Mouse (Mus musculus): ENCODE data around the gene Hist1h1c. TPM values are rescaled to one million over a fixed set of nuclear protein-coding genes. Genes with fewer than 3 reads are reported as not detected.
"Not testable (repeated sequence)": the region's sequence is repeated elsewhere in the genome, so short reads cannot be mapped to it uniquely, and the experiment has no call there.

Gene Hist1h1c
- polyA plus RNA-seq, 1 experiment from 2014 or later: 19.7 TPM

GRCm38 (mm10) chr13:23750839-23751477, 12.3 kb downstream of the Hist1h1c start, which contains the start of gene Hist1h2ab:
Gene Hist1h2ab, plus strand, starts transcription at chr13:23751126.
- not testable (repeated sequence) for H3K27me3 ChIP-seq (ENCODE audit: control insufficient read depth, insufficient read depth, low read length); H3K9me3 ChIP-seq (replicated peaks; ENCODE audit: control insufficient read depth, low read length); H3K4me1 ChIP-seq (ENCODE audit: control insufficient read depth, insufficient read depth, low read length); H3K36me3 ChIP-seq (replicated peaks; ENCODE audit: control insufficient read depth, insufficient read depth, low read depth, low read length)
- H3K9ac ChIP-seq (replicated peaks; ENCODE audit: low read length): peak within 1 kb of the TSS; percentile 69
- H3K4me2 ChIP-seq (ENCODE audit: low read depth, low read length): peak within 1 kb of the TSS; percentile 56
- peak; percentile 32 for ATAC-seq (replicated peaks; ENCODE audit: insufficient number of reproducible peaks, low FRiP score, low TSS enrichment, low read depth)
- peak within 1 kb of the TSS; percentile 37 for H3K4me3 ChIP-seq (ENCODE audit: low read depth, low read length)
- WGBS: 1% methylated on average over 22 of the region's 47 CpGs
- peak; percentile 89 for DNase-seq (ENCODE audit: low spot score)
- H3K27ac ChIP-seq (replicated peaks; ENCODE audit: low read depth, low read length): peak within 1 kb of the TSS; percentile 97

- WGBS: under 1% methylated on average over 11 of the region's 11 CpGs
- ATAC-seq (replicated peaks; ENCODE audit: insufficient number of reproducible peaks, low FRiP score, low TSS enrichment, low read depth) (no peak), DNase-seq (ENCODE audit: low spot score) (peak; percentile 73)
Observed at GRCm38 (mm10) chr13:23751478-23751956, 12.9 kb downstream of the Hist1h1c start.

GRCm38 (mm10) chr13:23752067-23752741, 13.6 kb downstream of the Hist1h1c start, which contains the start of gene Hist1h3b:
Gene Hist1h3b, plus strand, starts transcription at chr13:23752267.
- ATAC-seq (replicated peaks; ENCODE audit: insufficient number of reproducible peaks, low FRiP score, low TSS enrichment, low read depth): peak; percentile 91
- H3K36me3 ChIP-seq (replicated peaks; ENCODE audit: control insufficient read depth, insufficient read depth, low read depth, low read length): not testable (repeated sequence)

More at GRCm38 (mm10) chr13:23751478-23751956, 12.9 kb downstream of the Hist1h1c start:
- no peaks in the 10 kb centered on the region for H3K4me1 ChIP-seq (ENCODE audit: control insufficient read depth, insufficient read depth, low read length)
- no peaks in the 10 kb centered on the region for H3K9me3 ChIP-seq (replicated peaks; ENCODE audit: control insufficient read depth, low read length)
- no peaks in the 10 kb centered on the region for H3K27me3 ChIP-seq (ENCODE audit: control insufficient read depth, insufficient read depth, low read length)
- peak overlapping the region; percentile 37 for H3K4me3 ChIP-seq (ENCODE audit: low read depth, low read length)
- peak overlapping the region; percentile 56 for H3K4me2 ChIP-seq (ENCODE audit: low read depth, low read length)
- H3K36me3 ChIP-seq (replicated peaks; ENCODE audit: control insufficient read depth, insufficient read depth, low read depth, low read length): no peaks in the 10 kb centered on the region
- H3K9ac ChIP-seq (replicated peaks; ENCODE audit: low read length): peak overlapping the region; percentile 69
- peak overlapping the region; percentile 97 for H3K27ac ChIP-seq (replicated peaks; ENCODE audit: low read depth, low read length)

GRCm38 (mm10) chr13:23752742-23753172, 14.1 kb downstream of the Hist1h1c start:
- no peak for ATAC-seq (replicated peaks; ENCODE audit: insufficient number of reproducible peaks, low FRiP score, low TSS enrichment, low read depth)
- Histone ChIP-seq H3K4me3 (ENCODE audit: low read depth, low read length) (peak overlapping the region; percentile 39), H3K36me3 (replicated peaks; ENCODE audit: control insufficient read depth, insufficient read depth, low read depth, low read length) (no peaks in the 10 kb centered on the region), H3K9ac (replicated peaks; ENCODE audit: low read length) (peak overlapping the region; percentile 65), H3K27ac (replicated peaks; ENCODE audit: low read depth, low read length) (peak overlapping the region; percentile 90), H3K4me2 (ENCODE audit: low read depth, low read length) (peak overlapping the region; percentile 55), H3K9me3 (replicated peaks; ENCODE audit: control insufficient read depth, low read length) (no peaks in the 10 kb centered on the region), H3K27me3 (ENCODE audit: control insufficient read depth, insufficient read depth, low read length) (no peaks in the 10 kb centered on the region), H3K4me1 (ENCODE audit: control insufficient read depth, insufficient read depth, low read length) (no peaks in the 10 kb centered on the region)
- DNase-seq (ENCODE audit: low spot score): peak; percentile 38
- 5% methylated on average over 6 of the region's 6 CpGs for WGBS

More at GRCm38 (mm10) chr13:23752067-23752741, 13.6 kb downstream of the Hist1h1c start, which contains the start of gene Hist1h3b:
- H3K4me3 ChIP-seq (ENCODE audit: low read depth, low read length): peak within 1 kb of the TSS; percentile 39
- H3K27me3 ChIP-seq (ENCODE audit: control insufficient read depth, insufficient read depth, low read length); H3K9me3 ChIP-seq (replicated peaks; ENCODE audit: control insufficient read depth, low read length); H3K4me1 ChIP-seq (ENCODE audit: control insufficient read depth, insufficient read depth, low read length): not testable (repeated sequence)
- peak; percentile 98 for DNase-seq (ENCODE audit: low spot score)
- peak within 1 kb of the TSS; percentile 56 for H3K4me2 ChIP-seq (ENCODE audit: low read depth, low read length)
- under 1% methylated on average over 15 of the region's 47 CpGs for WGBS
- peak within 1 kb of the TSS; percentile 69 for H3K9ac ChIP-seq (replicated peaks; ENCODE audit: low read length)
- peak within 1 kb of the TSS; percentile 97 for H3K27ac ChIP-seq (replicated peaks; ENCODE audit: low read depth, low read length)

GRCm38 (mm10) chr13:23753314-23754078, 14.9 kb downstream of the Hist1h1c start:
- H3K9ac ChIP-seq (replicated peaks; ENCODE audit: low read length): no peak overlapping the region
- WGBS: 55% methylated on average over 4 of the region's 4 CpGs
- H3K36me3 ChIP-seq (replicated peaks; ENCODE audit: control insufficient read depth, insufficient read depth, low read depth, low read length): no peaks in the 10 kb centered on the region
- no peak overlapping the region for H3K4me3 ChIP-seq (ENCODE audit: low read depth, low read length)
- H3K4me1 ChIP-seq (ENCODE audit: control insufficient read depth, insufficient read depth, low read length): no peaks in the 10 kb centered on the region
- H3K9me3 ChIP-seq (replicated peaks; ENCODE audit: control insufficient read depth, low read length): no peaks in the 10 kb centered on the region
- DNase-seq (ENCODE audit: low spot score) (no peak), ATAC-seq (replicated peaks; ENCODE audit: insufficient number of reproducible peaks, low FRiP score, low TSS enrichment, low read depth) (no peak)
- H3K27me3 ChIP-seq (ENCODE audit: control insufficient read depth, insufficient read depth, low read length): no peaks in the 10 kb centered on the region
- H3K27ac ChIP-seq (replicated peaks; ENCODE audit: low read depth, low read length): peak overlapping the region; percentile 90
- no peak overlapping the region; the same call in 1 of the 2 replicates for H3K4me2 ChIP-seq (ENCODE audit: low read depth, low read length)

- Histone ChIP-seq H3K27ac (replicated peaks; ENCODE audit: low read depth, low read length) (no peak overlapping the region), H3K4me3 (ENCODE audit: low read depth, low read length) (no peak overlapping the region), H3K4me1 (ENCODE audit: control insufficient read depth, insufficient read depth, low read length) (no peaks in the 10 kb centered on the region), H3K9ac (replicated peaks; ENCODE audit: low read length) (no peak overlapping the region), H3K27me3 (ENCODE audit: control insufficient read depth, insufficient read depth, low read length) (no peaks in the 10 kb centered on the region), H3K36me3 (replicated peaks; ENCODE audit: control insufficient read depth, insufficient read depth, low read depth, low read length) (no peaks in the 10 kb centered on the region), H3K4me2 (ENCODE audit: low read depth, low read length) (no peak overlapping the region), H3K9me3 (replicated peaks; ENCODE audit: control insufficient read depth, low read length) (no peaks in the 10 kb centered on the region)
- DNase-seq (ENCODE audit: low spot score) (no peak), ATAC-seq (replicated peaks; ENCODE audit: insufficient number of reproducible peaks, low FRiP score, low TSS enrichment, low read depth) (no peak)
Observed at GRCm38 (mm10) chr13:23755000-23755399, 16.4 kb downstream of the Hist1h1c start.

GRCm38 (mm10) chr13:23756790-23757189, 18.2 kb downstream of the Hist1h1c start, which contains the start of gene Hist1h4b:
Gene Hist1h4b, plus strand, starts transcription at chr13:23757013.
- peak within 1 kb of the TSS; percentile 35 for H3K4me3 ChIP-seq (ENCODE audit: low read depth, low read length)
- no peaks in the 10 kb centered on the region for H3K27me3 ChIP-seq (ENCODE audit: control insufficient read depth, insufficient read depth, low read length)
- no peaks in the 10 kb centered on the region for H3K36me3 ChIP-seq (replicated peaks; ENCODE audit: control insufficient read depth, insufficient read depth, low read depth, low read length)
- peak; percentile 77 for ATAC-seq (replicated peaks; ENCODE audit: insufficient number of reproducible peaks, low FRiP score, low TSS enrichment, low read depth)
- H3K4me2 ChIP-seq (ENCODE audit: low read depth, low read length): peak within 1 kb of the TSS; percentile 74
- peak; percentile 99 for DNase-seq (ENCODE audit: low spot score)
- peak within 1 kb of the TSS; percentile 91 for H3K27ac ChIP-seq (replicated peaks; ENCODE audit: low read depth, low read length)
- under 1% methylated on average over 12 of the region's 22 CpGs for WGBS
- no peaks in the 10 kb centered on the region for H3K4me1 ChIP-seq (ENCODE audit: control insufficient read depth, insufficient read depth, low read length)
- H3K9me3 ChIP-seq (replicated peaks; ENCODE audit: control insufficient read depth, low read length): no peaks in the 10 kb centered on the region
- H3K9ac ChIP-seq (replicated peaks; ENCODE audit: low read length): peak within 1 kb of the TSS; percentile 77

All from embryonic facial prominence, embryonic 11.5 days (tissue).